Mouse (Mus musculus) heart, postnatal 36 days (tissue): ENCODE data around the gene Rgs7. TPM values are rescaled to one million over a fixed set of nuclear protein-coding genes. Genes with fewer than 3 reads are reported as not detected.

Experiments
- DNase-seq, 2 experiments: peaks; one replicate each; pipeline ENCODE4 v3.0.0; 2021 to 2022
- intact Hi-C: fragments of 180-260 bp; cut with DNase I; formaldehyde crosslinking; loops from one replicate; pipeline ENCODE4 v1.15.1; 2025
- total RNA-seq, 2 experiments: library from RNA; stranded (reverse); gene quantifications; 2 replicates each; pipeline ENCODE4 v1.2.3; 2021

Gene Rgs7
- total RNA-seq, 2 experiments from 2014 or later: 1.4 to 1.7 TPM

DNA sequence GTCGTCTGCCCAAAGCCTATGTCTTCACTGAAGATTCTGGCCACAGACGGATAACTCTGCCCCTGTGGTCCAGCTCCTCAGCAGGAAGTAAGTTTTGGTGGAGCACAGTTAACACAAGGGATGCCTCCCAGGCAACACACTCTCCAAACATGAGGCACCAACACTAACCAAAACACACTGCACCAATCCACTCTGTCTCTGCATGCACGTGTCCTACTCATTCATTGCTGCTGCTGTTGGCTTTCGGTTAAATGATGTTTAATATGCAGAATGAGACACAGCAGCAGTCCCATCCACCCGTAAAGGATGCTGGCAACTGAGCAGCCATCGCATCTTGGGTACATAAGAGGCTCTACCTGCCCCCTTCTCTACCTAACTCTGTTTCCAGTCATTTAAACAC lies 59.2 kb downstream of the Rgs7 start:
- intact Hi-C loops: no loop called here
- no peak for DNase-seq

DNA sequence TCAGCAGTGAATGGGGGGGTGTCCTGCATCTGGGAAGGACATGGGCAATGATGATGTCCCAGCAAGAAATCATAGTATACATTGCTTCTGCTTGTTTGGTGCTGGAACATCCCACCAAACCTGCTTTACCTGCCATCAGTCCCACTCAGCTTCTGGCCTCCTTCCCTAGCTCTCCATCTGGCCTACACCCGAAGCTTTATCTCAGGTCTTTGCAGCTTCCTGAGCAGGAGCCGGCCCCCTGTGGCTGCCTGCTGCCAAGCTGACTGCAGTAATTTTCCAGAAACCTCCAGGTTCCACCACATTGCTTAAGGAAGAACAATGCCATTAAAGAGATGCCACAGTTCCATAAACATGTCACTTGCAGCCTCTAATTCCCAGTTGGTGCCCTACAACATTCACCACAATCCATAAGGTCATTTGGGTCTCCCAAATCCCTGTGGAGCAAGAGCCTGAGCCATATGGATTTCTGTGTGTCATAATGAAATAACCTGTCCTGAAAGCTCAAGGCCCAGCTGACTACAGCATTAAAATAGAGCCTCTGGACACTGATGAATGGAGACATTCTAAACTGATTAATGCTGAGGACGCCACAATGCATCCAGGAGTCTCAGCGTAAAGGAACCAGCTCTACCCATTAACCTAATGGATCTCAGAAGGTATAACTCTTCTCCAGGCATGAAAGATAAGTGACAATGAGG lies 60.8 kb downstream of the Rgs7 start:
- DNase-seq: no peak
- intact Hi-C loops: no loop called here

DNA sequence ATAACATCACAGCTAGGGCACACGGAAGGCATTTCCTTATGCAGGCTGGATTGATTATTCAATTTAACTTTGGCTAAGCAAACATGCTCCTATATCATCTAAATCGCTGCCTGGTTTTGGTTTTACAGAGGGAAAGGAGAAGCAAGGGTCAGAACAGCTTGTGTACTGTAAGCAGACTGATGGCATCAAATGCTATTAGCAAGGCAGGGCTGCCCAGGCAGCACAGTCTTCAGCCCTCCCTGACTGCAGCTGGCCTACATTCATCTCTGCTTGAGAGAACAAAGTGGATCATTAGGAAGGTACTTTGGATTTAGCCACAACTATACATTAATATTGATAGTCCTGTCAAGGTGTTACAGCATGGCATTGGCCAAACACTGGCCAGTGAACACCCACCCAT lies 65.2 kb downstream of the Rgs7 start:
- DNase-seq: no peak
- intact Hi-C loops: no loop called here

DNA sequence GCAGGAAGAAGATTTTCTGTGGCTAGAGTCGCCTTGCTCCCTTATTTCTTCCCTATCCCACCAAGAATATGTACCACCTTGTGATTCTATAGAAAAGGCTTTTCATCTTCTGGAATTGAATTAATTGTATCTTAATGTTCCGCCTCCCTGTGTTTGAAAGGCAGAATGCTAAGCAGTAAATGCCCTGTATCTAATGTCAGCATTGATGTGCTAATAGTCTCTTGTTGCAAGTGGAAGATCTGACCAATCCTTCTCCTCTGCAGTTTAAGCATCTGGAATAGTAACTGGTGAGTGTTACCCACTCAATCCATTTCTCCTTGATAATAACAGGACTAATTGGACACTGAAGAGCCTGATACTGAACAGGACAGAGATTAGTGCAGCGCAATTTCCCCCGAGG lies 65.9 kb downstream of the Rgs7 start:
- no peak for DNase-seq
- intact Hi-C loops: no loop called here

DNA sequence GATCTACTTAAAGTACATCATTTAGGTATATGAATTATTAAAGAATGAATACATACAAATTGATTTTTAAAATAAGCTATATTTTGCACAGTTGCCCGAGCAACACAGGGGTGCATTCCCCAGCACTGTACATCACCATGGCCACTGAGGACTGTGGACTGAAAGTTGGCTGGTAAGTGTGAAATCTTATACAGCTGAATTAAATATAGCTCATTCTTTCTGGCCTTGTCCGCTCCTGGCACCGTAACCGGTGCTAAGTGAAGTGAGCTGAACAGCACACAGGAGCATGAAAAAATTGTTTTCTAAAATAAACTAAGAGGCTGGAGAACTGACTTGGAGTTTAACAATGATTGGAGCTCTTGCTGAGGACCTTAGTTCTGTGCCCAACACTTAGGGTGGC lies 71.4 kb downstream of the Rgs7 start:
- intact Hi-C loops: no loop called here
- peak; percentile 10 for DNase-seq

DNA sequence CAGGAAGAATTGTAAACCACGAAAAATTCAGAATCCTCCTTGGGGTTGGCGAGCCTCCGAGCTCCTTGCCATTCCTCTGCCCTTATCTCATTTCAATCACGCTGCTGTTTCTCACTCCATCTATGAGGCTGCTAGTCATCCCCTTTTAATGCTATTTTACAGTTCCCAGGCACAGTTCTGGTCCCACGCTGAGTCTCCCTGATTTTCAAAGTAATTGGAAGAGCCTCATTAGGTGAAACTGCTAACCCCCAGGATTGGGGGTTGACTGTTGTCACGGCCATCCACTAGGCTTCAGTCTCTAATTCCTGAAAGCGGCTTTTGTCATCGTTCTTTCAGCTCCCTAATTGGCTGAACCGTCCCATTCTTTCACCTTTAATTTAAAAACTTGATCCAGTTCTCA lies 76.6 kb downstream of the Rgs7 start:
- intact Hi-C loops: no loop called here
- no peak for DNase-seq

DNA sequence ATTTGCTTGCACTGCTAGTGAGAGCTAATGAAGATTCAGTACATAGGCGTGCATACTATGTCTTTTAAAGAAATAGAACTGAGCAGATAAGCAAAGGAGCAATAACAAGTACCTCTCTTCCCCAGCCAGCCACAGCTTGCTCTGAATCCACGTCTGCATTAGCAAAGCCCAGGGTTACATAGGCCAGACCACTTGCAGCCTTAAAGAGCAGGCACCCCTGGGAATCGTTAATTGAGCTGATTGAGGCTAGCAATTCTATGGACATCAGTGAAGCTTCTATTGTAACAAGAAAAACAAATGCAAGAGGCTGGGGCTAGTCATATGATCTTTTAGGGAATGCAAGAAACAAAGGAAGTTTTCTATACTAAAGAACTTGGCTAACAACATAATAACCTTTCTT lies 81.9 kb downstream of the Rgs7 start:
- intact Hi-C loops: no loop called here
- no peak for DNase-seq

DNA sequence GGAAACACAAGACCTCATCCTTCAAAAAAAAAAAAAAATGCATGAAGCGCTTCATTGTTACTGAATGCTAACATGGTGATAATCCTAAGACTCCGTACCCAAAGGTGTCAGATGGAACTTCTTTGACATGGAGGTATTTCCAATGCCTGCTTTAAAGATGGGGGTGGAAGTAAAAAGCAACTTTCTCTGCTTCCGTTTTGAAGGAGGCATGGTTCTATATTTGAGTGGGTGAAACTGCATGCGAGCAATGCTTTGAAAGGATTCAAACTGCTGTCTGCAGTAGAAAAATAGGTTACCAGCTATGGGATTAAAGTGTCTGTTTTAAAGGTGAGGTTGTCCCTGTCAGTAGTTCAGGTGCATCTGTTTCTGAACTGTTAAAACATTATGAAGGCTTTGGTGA lies 100.4 kb downstream of the Rgs7 start:
- no peak for DNase-seq
- intact Hi-C loops: no loop called here

DNA sequence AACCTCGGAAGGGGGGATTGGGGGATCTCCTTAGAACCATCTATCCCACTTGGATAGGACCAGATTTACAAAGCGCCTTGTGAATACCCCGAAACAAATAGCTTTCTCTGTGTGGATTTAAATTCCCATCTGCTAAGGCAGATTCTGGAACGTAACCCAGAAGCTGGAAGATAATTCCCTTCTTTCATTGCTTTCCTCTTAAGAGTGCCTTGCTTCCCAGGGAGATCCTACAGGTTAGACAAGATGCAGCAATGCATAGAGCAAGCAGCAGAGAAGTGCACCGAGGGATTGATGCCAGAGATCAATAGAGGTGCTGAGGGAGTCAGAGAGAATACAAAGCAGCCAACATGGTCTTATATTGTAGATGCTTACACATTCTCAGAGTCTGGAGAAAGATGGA lies 103.0 kb downstream of the Rgs7 start:
- intact Hi-C loops: no loop called here
- no peak for DNase-seq

DNA sequence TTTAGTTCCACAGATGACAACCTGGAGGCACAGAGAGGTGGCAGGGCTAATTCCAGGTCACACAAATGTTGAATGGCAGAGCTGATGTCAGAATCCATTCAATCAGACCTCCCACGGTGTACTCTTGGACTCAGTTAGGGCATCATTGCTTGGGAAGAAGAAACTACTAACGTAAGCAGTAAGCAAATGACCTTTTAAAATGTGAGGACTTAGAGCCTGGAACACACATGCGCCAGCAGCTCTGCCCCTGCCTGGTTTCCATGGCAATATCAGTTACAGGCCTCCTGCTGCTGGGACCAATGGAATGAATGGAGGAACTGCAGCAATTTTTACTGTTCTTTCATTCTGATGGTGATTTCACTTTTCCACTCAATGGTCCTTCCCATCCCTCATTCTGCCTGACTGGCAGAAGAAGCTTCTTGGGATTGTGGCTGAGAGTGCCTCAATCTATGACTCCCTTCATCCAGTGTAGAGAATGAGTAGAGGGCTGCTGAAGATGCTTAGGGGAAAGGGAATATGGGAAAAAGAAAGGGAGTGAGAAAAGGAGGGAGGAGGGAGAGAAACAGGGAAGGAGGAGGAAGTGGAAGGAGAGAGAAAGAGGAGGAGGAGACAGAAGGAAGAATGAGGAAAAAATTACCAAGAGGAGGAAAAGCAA lies 106.6 kb downstream of the Rgs7 start:
- intact Hi-C loops: no loop called here
- DNase-seq: no peak

DNA sequence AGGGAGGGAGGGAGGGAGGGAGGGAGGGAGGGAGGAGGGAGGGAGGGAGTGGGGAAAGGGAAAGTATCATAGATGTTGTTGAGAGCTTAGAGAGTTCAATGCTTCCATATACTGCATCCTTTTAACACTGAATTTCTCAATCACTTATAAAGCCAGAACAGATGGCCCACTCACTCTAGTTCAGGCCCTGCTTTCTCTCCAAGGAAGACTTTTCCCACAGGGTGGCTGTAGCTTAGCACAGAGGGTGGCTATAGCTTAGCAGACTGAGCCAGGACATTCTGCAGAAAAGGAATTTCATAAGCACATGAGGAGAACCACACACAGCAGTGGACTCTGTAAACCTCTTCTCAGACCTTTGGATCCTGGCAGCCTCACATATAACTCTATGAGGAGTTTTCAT lies 119.7 kb downstream of the Rgs7 start:
- DNase-seq: no peak
- intact Hi-C loops: no loop called here

DNA sequence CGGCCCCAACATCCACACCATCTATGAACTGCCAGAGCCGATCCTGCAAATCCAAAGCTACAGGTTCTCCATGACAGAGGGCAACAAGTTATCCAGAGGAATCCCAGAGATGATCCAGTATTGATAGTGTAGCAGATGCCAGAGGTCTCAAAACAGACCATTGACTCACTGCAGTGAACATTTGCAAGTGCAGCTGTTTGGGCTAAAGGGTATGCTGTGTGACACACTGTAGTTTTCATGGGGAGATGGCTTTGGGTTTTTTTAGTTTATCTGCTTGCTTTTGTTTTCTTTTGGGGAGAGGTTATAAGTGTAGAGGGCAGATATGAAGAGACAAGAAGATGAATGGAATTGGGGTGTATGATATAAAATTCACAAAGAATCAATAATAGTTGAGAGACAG lies 124.2 kb downstream of the Rgs7 start:
- DNase-seq: no peak
- intact Hi-C loops: no loop called here

DNA sequence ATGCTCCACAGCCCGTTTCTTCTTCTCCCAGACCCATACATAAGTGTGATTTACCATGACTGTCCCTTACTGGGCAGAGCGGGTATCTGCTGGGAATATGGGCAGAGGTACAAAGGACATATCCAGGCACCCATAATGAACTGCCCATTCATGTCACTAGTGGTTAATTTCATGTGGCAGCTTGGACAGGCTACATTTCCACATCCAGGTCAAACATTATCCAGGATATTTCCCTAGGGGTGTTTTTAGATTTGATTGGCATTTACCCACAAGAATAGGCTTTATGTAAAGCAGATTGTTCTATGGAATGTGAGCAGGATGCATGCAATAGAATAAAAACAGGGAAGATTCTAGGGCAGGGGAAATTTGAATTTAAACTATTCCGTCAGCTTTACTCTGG lies 128.7 kb downstream of the Rgs7 start:
- intact Hi-C loops: no loop called here

DNA sequence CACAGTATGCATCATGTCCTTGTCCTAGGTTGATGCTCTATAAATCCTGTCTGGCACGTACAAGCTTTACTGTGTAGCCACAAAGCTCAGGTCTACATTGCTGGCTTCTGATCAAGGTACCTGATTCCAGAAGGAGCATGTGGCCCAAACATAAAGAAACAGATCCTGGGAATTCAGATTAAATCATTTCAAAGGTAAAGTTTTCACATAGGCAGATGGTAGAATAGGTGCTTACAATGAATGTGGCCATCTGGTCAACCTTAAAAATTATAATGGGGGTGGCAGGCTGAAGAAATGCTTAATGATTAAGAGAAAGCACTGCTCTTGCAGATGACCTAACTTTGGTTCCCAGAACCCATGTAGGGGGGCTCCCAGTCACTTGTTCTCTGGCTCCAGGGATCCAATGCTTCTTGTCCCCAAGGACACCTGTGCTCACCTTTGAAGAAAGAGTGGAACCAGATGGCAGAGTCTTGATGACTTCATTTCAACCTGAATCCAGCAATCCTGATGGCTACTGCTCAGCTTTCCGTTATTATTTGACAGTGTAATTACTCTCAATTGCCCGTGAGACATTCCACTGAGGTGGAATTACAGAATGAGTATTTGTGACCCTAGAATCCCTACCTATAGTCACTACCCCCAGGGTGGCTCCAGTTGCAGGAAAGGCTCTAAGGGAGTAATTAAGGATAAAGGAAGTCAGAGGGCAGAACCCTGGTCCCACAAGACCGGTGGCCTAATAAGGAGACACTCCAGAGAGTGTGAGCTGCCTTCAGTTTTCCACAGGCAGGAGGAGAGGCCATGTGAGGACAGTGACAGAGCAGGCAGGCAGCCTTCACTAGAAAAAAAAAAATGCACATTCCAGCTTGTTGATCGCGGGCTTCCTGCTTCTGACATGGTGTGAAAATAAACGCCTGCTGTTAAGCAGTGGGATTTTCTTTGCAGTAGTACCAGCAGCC lies 132.6 kb downstream of the Rgs7 start:
- DNase-seq: peak in 1 of 2 experiments; percentile 7
- intact Hi-C loops: no loop called here

More for the DNA sequence above, 128.7 kb downstream of the Rgs7 start:
- DNase-seq: no peak

DNA sequence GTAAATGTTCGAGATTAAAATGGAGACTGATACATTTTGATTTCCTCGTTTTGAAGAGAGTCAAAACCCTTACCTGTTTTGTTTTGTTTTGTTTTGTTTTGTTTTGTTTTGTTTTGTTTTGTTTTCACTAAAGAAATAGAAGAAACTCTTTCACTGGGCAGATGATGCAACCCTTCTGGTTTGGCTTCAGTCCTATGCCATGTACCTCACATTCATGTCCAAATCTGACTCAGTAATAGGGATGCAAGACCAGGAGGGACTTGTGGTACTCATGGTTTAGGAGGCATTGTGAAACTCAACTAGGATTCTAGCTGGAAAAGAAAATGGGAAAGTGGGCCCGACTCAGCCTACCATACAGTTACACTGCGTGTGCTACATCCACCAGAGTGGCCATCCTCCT lies 139.4 kb downstream of the Rgs7 start:
- DNase-seq: no peak
- intact Hi-C loops: no loop called here

DNA sequence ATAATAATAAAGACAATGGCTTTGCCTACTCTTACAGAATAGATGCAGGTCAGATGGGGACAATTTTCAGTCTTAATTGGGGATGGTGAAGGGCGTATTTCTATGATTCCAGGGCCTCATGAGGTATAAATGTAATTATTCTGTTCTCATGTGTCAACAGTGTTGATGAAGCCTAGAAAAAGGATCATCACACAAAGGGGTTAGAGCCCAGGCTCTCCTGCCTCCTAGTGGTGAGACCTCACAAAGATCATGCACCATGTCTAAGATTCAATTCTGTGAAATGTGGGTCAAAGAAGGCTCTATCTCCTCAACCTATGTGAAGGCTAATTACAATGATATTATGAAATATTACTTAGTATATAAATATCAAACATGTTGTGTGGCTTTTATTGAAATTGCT lies 146.1 kb downstream of the Rgs7 start:
- no peak for DNase-seq
- intact Hi-C loops: no loop called here

DNA sequence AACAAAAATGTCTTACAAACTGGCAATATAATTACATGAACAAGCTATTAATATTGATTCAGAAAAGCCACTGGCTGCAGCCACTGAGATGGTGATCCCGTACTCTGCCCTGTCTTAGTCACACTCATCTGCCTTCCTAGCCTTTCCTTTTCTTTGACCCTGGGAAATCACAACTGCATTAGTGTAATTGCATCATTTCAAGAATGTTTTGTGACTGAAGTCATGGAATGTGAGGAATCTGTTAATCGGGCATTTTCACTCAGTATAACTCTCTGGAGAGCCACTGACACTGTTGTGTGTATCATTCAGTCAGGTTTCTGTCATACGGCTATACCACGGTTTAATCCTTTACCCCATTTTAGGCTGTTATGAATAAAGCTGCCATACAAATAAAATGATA lies 156.1 kb downstream of the Rgs7 start:
- DNase-seq: no peak
- intact Hi-C loops: no loop called here

DNA sequence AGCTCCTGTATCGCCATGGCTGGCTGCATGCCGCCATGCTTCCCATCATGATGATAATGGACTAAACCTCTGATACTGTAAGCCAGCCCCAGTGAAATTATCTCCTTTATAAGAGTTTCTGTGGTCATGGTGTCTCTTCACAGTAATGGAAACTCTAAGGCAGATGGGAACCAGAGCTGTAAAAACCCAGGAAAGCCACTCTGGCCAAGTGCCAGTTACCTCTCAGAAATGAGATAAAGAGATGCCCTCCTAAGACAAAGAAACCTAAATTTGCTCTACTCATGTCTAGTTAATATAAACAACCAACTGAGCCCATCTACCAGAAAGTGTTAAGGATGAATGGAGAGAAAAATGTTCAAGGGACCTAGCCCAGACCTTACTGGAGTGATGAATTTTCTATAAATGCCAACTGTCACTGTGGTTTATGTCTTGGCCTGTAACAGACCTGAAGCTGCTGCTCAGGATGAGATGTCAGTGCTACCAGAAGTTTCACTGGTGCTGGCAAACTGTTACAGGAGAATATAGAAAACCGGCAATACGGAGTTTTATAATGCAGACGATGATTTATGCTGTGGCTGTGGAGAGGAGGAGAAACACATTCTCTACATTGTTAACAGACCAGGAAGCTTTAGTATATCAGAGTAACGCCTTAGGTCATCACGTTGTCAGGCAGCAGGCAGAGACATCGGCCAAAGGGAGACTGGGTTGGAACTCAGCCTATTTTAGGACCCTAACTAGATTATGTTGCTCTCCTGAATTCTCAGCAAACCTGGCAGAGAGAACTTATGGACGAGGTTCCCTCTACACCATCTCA lies 159.1 kb downstream of the Rgs7 start:
- intact Hi-C loops: no loop called here
- DNase-seq: no peak

DNA sequence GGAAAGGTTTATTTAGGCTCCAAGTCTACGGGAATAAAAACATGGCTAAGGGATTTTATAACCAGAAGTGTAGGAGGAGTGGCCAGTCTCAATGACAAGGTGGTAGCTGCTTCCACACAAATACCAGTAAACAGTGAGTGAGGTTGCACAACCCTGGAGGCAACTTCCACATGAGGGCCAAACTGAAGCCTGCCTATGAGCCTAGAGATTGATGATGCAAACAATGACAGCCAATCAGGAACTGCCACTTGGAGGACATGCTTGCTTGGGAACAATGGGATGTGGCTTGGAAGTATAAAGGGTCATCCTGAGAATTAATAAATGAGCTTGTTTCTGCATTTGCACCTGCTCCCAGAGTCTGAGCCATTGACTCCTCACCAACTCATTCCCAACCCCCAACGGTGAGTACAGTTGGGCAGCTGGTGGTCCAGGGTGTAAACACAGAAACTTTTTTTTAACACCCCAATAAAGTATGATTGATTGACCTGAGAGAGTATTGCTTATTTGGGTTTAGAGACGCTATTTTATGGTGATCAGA lies 162.3 kb downstream of the Rgs7 start:
- DNase-seq: no peak
- intact Hi-C loops: no loop called here

DNA sequence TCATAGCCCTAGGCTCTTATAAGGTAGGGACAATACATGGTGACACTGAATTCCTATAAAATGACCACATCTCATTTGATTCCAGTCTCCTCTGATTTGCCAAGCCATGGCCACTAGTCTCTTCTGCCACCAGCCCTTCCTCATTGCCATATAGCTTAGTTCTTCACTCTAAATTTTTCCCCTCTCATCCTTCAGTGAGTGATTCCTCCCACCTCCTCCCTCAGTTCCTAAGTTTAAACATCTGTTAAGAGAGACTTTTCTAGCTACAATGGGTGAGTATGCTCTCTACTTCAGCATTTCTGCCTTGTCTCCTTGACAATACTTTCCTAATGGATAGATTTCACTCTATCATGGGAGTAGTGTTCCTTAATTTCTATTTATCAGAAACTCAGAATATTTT lies 169.5 kb downstream of the Rgs7 start:
- DNase-seq: no peak
- intact Hi-C loops: no loop called here

DNA sequence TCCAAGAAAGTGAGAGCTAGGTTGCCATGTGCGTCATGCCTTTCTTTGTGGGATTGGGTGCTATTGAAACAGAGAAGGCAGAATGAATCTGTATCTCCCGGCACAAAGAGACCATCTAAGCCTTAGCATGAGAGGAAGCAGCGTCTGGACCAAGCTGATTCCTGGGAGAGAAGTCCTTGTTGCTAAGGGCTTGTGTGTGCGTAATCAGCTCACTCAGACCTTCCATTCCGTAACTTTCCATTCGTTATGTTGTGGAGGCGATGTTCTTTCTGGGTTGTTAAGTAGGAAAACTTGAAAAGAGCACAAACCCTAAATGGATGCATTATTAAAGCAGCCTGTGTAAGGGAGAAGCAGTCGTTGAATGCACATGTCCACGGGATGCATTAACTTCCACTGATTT lies 173.1 kb downstream of the Rgs7 start:
- intact Hi-C loops: no loop called here
- DNase-seq: no peak
